Mouse (Mus musculus) CD4-positive, CD25-positive, alpha-beta regulatory T cell, adult 2 months (primary cell): ENCODE data around the gene Ggt1.
"Not testable (repeated sequence)": the region's sequence is repeated elsewhere in the genome, so short reads cannot be mapped to it uniquely, and the experiment has no call there.

ENCODE experiments used
- DNase-seq: peaks from one replicate; pipeline ENCODE4 v3.0.0-alpha.2; 2012; ENCODE audit warnings: low read depth, low spot score

Gene Ggt1

DNA sequence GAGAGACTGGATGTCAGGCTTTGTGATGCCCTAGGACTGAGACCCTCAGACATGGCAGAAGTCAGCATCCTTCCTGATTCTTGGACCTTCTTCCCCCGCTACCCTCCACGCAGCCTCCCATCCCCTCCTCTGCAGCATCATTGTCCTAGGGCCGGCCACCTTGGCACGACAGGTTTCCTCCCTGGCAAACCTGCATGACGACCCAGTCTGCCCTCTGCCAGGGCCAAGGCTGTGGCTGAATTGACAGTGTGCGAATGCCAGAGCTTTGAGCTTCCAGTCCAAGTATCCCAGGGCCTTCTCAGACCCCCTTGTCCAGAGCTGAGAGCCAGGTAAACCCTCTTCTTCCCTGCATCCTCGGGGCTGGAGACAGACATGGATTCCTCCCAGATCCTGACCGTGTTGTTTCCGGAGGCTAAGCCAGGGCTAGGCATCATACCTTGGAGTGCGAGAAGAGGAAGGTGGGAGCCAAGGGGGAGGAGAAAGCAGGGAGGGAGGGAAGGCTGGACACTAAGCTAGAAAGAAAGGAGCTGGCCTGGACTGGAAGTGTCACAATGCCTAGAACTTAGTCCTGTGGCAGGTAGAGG is at the start of gene Ggt1:
Gene Ggt1, plus strand, starts transcription at position 534 of the 584 bp plus-strand sequence.
- DNase-seq, result no peak

DNA sequence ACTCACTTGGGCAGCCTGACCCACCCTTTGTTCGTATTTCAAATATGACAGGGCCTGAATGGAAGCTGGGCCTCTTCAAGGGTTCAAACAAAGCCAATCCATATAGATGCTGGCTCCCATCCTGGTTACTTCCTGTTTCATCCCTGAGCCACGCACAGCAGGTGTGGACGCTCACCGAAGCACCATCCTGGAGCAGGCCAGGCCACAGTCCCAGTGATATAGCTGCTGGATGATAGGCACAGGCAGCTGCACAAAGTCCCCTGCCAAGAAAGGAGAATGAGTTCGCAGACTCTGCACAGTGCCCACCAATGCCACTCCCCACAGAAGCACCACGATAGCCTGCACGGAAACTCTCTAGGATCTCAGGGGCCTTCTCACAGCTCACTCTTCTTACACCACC is 49.5 kb upstream of the Ggt1 start:
- no peak for DNase-seq

DNA sequence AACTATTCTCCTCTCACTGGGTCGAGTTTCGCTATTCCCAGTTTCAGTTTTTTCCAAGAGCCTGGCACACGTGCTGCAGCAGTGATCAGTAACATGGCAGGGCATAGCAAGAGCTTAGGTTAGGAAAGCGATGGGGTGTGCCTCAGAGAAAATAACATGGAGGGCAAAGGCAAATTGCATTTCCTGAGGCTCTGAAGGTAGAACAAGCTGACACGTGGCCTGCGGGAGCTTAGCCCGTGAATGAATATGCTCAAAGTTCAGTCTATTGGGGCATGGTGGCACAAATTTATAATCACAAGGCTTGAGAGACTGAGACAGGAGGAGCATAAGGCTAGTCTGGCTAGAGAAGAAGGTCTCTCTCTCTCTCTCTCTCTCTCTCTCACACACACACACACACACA is 48.6 kb upstream of the Ggt1 start:
- no peak for DNase-seq

DNA sequence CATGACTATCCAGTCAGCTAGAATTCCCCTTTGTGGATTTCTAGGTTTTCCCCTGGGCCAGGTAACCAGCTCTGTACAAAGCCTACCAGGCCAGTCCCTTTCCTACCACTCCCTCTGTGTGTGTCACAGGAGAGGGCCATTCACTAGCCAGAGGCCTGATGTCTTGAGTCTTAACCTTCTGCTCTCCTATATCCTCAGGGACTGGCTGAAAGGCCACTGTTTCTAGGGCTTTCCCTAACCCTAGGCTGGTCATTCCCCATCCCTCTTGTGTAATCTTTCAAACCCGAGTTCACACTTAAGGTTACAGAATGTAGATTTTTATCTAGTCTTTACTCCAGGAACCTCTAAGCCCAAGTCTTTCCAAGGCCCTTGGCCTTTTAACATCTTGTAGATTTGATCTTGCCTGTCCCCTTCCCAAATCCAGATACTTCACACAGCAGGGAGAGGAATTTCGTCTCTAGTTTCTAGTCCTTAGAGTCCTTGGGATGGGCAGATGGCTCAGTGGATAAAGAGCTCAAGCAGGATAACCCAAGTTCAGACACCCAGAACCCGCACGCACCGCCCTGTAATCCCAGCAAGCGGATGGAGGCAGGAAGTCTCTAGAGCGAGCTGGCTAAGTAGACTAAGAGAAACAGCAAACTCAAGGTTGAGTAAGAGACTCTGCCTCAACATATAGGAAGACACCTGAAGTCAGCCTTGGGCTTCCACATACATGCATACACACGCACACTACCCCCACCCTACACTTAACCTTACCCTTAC is 47.9 kb upstream of the Ggt1 start:
- no peak for DNase-seq

DNA sequence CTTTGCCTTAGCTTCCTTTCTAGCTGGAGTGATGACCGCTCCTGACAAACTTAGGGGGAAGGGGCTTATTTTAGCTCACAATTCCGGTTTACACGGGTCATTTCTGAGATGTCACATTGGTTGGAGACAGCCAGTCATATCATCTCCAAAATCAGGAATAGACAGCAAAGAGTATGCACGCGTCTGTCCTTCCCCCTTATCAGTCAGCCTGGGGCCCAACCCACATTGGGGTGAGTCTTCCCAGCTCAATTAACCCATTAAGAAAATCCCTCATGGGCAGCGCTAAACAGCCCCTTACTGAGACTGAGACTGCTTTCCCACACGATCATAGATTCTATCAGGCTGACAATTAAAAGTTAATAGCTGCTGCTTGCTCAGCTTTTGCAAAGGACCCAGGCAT is 47.0 kb upstream of the Ggt1 start:
- no peak for DNase-seq

DNA sequence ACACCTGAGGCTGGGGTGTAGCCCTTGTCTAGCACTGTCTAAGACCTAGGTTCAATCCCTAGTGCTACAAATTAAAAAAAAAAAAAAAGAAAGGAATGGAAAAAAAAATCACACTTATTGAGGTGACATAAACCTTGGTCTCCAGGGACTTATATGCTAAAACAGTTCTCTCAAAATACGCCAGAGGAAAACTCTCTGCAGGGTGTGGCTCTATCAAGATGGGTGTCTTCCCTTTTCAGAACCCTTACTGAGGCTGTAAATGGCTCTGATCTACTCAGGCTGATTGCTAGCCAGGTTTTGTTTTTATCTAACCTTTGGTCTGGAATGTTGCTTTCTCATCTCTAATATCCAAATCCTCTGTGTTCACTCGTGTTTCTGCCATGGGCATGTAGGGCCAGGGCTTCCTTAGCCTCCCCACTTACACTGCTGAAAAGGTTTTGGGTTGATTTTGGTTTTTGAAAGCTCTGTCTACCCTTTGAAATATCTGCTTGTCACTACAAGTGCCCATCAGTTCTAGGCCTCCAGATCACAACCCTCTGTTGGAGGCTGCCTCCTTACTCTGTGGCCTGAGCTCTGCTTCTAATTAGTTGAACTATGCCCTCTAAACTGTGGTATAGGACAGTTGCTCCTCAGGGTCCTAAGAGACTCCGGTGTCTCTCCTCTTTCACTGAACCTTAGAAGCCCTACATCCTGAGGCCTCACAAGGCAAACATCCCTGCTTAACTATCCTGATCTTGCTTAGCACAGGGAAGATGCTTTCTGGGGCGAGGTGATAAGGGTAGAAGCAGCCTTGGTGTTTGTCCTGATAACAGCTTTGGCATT is 46.0 kb upstream of the Ggt1 start:
- DNase-seq, result no peak

DNA sequence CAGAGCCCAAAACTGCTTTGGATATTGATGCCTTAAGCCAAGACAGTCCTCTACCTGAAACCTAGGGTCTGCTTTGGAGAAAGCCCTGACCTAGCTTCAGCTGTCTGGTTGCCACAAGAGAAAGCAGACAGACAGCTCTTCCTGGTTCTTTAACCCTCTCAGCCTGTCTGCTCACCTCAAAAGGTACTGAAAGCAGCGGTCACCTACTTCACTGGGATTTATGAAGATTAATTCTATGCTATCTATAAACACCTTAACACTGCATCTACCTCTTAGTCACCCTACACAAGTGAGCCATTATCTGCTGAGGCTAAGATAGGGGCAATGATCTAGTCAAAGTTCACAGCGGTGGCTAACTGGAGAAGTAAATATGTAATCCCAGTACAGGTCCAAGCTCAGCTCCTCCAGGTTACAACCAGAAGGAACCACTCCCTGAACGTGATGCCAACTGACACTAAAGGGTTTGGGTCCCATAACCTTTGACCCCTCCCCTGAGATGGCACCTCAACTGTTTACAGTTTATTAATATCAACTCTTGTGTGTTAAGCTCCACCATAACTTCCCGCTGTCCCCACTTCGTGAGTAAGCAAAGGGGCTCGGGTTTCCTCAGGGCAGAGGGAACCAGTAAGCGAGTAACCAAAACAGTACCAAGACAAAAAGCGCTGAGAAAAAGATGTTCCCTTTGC is 45.2 kb upstream of the Ggt1 start:
- DNase-seq, result no peak

DNA sequence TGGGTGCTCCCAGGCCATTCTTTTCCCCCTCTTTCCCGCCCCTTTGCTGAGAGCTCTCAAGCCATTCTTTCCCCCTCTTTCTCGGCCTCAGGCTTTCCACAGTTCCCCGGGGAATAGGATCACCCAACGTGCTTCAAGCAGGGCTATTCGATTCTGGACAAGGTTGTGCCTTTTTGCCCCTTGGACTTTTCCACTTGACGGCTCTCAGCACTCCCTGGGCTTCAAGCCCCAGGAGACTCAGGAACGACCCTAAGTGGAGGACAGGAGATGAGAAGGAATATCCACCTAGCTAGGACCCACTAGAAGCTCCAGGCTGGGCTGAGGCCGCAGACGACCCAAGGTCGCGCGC is 44.7 kb upstream of the Ggt1 start:
- no peak for DNase-seq

DNA sequence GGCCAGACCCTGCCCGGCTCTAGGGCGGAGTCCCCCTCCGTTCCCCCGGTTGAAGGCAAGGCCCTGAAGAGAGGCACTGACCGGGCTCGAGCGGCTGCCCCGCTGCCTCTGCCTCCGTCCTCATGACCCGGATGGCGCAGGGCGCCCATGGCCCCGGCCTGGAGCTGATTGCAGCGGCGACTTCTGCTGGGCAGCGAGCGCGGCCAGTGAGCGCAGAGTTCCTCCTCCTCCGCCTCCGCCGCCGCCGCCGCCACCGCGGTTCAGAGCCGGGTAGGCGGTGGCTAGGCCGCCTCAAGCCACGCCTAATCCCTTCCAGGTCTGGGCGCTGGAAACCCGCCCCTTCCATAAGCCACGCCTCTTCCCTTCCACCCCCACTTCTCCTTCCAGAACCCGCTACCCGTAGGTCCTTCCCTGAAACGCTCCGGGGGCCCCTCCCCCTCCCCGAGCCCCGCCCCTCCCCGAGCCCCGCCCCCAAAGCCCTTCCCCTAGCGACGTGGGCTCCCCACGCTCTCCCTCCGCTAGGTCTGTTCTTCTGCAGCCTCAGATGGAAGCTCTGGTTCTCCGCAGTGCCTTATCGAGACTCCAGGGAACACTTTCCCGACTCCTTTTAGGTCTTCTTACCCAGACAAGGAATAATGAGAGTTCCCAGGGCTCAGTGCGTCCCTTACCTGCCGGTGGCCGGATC is 44.2 kb upstream of the Ggt1 start, which contains the start of gene Snrpd3:
Gene Snrpd3, plus strand, starts transcription at position 479 of the 685 bp plus-strand sequence.
- peak; percentile 98 for DNase-seq

DNA sequence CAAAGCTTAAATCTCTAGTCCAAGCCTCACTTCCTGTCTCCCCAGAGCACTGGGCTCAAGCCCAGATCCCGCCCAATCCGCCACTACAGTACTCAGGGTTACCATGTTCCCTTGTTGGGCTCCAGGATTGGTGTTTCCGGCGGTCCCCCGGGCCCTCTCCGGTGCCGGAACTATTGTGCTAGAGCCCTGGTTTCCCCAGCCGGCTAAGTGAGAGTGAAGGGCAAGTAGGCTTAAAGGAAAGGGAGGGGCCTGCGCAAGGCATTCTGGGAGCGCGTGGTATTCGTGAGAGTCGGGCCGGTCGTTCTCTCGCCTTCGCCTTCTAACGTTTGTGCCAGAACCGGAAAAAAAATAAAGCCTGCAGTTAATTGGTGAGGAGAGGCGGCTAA is 43.7 kb upstream of the Ggt1 start, which contains the start of gene Gucd1:
Gene Gucd1, minus strand, starts transcription at position 215 of the 386 bp plus-strand sequence.
- DNase-seq, result peak; percentile 97

DNA sequence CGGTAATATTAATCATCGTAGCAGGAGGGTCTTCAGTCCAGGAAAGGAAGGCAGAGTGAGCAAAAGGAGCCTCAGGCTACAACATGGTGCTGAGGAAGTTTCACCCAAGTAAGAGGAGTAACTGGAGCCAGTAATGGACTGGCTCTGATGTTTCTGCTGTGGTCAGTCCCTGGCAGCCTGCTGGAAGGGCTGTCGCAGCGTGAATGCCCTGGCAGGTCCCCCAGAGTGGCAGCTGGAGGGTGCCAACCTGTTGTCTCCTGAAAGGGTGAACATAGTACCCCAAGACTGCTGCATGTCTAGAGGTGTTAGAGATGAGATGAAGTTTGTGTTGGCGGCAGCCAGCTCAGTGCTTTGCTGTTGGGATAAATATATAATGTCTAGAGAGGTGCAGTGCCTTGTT is 40.8 kb upstream of the Ggt1 start:
- no peak for DNase-seq

DNA sequence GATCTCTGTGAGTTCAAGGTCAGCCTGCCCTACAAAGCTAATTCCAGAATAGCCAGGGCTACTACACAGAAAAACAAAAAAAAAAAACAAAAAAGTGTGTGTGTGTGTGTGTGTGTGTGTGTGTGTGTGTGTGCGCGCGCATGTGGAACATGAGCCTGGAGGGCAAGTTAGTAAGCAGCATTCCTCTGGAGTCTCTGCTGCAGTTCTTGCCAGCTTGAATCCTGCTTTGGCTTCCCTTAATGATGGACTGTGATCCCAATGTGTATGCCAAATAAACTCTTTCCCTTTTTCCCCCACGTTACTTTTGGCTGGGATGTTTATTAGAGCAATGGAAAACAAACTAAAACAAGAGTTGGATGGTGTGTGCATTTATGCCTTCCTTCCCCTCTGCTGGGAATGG is 39.8 kb upstream of the Ggt1 start:
- DNase-seq, result no peak

DNA sequence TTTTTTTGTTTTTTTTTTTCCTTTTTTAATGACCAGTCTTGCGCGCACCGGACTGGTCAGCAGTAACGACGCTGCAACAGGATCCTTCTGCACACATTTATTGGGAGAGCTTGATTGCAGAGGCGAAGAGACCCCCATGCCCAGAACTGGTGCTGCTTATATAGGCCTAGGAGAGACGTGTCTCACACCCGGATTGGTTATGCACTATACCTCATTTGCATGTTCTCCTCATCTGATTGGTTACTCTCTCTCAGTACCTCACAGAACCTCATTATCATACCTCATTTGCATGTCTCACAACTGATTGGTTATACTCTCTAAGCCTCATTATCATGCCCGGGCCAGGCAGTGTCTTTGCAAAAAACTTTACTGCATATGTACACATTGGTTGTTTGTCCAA is 36.0 kb upstream of the Ggt1 start:
- not testable (repeated sequence) for DNase-seq

DNA sequence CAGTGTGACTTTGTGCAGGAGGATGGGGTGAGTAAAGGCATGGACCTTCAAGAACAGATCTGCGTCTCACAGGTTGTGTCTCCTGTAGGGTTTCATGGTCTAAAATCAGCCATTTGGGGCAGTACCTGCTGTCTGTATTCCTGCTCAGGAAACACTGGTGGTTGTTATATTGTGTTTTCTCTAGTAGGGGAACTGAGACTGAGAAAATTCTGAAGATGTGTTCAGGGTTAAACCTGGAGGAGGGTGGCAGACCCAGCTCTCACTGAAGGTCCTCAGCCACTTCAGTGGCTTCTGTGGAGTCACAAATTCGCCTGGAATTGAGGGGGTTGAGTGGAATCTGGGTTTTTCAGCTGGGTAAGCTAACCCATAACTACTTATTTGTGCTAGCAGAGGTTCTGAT is 31.1 kb upstream of the Ggt1 start:
- no peak for DNase-seq

DNA sequence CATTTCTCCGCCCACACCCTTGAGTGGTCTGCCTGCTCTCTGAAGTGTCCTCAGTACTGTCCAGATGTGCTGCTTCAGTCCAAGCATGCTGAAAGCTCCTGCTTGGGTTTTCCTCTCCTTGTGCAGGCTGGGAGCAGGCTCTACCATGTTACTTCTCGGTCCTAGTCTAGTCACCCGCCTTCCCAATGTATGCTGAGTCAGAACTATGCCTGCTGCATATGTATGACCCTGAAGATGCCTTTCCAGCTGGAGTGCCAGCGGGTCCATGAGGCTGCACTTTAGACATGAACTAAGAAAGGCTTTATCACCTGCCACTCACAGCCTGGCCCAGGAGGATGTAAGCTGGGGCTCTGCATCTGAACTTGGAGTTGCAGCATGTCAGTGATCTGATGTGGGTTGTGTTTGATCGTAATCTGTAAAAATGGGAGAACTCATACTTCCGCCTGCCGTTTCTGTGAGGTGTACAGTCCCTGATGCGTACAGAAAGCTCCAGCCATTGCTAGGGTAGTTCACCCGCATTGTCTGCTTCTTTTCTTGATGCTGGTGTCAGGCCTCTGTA is 29.8 kb upstream of the Ggt1 start:
- peak; percentile 74 for DNase-seq

DNA sequence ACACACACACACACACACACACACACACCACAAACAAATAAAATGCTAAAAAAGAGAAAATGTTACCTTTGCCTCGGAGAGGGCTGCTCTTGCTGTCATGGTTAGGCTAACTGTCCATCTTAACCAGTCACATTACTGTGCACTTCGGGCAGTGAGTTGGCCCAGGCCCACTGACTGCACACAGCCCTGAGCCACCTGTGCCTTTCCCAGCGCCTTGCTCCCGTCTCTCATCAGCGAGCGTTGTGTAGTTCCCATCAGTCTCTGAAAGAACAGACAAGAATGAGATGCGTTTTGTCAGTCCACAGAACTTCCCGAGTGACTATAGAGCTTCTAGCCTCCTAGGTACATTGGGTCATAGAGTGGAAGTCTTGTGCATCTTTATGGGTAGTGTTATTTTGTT is 27.2 kb upstream of the Ggt1 start:
- DNase-seq, result no peak

DNA sequence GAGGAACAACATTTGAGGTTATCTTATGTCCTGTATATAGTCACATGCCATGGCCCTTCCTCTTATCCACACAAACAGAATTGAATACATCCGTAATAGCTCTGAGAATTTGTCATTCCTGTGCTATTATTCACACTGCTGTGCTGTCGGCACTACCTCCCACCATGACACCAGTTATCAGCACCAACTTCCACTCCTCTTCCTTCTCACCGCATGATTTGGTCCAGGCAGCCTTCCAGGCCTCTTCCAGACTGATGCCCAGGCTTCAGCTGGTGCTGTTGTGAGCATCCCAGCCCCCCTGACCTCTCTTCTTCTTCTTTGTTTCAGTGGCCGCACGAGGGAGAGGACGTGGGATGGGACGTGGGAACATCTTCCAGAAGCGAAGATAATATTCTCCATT is 26.5 kb upstream of the Ggt1 start:
- no peak for DNase-seq

DNA sequence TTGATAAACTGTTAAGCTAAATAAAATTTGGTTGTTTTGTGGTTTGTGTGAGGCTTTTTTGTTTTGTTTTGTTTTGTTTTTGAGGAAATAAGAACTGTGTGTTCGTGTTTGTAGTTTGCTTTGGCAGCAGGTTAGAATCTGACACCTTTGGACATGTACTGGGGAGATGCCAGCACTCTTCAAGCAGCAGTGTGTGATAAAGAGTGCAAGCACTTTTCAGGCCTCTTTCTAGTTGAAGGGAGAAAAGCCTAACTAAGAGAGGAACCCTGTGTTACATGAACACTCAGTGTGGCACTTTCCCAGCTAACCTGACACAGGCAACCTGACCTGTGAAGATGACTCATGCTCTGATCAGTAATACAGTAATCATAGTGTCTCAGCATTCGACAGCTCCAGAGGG is 26.0 kb upstream of the Ggt1 start:
- DNase-seq, result no peak

DNA sequence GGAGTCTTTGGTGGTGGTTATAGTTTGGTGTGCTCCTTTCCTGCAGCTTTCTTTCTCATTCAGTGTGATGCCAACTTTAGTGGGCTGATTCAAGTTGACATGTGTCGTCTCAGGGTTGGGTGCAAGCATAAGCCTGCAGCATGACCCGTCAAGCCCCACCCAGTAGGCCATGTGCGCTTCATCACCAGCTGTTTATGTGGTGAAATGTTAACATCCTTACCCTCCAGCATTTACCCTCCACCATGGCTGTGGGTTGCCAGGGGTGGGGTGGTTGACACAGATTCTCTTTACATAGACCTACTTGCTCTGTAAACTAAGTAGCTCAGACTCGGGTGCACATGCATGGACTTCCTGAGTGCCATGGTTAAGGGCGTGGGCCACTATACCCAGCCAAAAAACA is 25.3 kb upstream of the Ggt1 start:
- peak; percentile 51 for DNase-seq

DNA sequence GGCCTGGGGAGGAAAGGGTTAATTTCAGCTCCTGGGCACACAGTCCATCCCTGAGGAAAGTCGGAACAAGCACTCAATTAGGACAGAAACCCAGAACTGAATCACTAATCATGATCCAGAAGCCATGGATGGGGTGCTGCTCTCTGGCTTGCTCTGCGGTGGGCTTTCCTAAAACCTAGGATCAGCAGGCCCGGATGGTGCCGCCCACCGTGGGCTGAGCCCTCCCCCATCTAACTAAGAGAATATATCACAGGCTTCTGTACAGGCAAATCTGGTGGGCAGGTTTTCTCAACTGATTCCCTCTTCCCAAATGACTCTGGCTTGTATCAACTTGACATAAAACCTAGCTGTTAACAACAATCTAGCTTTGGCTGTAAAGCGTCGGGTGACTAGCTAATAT is 13.5 kb upstream of the Ggt1 start:
- DNase-seq, result no peak

DNA sequence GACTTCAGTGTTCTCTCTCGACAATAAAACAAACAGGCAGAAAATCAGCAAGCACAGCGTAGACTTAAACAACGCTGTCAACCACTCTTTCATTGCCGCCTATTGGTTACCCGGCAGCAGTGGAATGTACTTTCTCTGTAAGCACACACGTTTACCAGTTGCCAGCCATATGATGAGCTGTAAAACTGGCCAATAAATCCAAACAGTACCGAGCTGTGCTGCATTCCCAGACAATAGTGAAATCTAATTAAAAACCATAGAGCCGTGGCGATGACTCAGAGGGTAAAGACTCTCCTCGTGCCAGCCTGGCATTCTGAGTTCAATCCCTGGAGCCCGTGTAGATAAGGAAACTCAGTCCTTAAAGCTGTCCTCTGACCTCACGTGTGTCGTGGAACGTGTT is 12.9 kb upstream of the Ggt1 start:
- DNase-seq, result no peak
